In the genomic region with DNA sequence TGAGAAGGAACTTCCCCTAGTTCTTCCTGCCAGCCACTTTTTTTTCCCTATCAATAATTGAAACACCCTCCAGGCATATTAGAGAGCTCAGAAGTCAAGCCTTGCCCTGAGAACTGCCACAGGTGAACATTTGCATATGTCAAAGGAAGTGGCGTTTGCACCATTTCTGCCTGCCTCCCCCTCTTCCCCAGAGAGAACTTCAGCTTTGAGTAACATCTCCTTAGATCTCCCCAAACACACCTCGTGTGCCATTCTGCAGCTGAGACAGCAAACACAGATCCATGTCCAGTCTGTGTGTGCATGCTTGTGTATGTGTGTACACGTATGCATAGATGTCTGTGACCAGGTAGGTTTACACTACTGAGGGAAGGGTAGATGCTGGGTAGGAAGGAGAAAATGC, we compare ENCODE assay signal across 19 mouse cellular contexts.
A peak's percentile ranks its signal among the peaks of the same experiment; 100 is the strongest.
DNase-seq lines count a peak whose midpoint lies in the region.
"Had no signal": no experiment of that assay in that cellular context is flagged by ENCODE, and none has a peak within 500 bp of the region (broad histone marks: within the 10 kb centered on the region; RNA-seq: fewer than 3 reads in every experiment).

No protein-coding gene starts in this region.

- WGBS in heart, embryonic 10.5 days, result 68% methylated on average over 3 of the region's 3 CpGs

- no peak overlapping the region for H3K4me3 ChIP-seq in heart, embryonic 10.5 days
- H3K4me3 ChIP-seq: embryonic facial prominence, embryonic 15.5 days; erythroblast, embryonic 14.5 days; forebrain, embryonic 10.5 days had no signal

- no peaks in the 10 kb centered on the region for H3K27me3 ChIP-seq in heart, embryonic 10.5 days (ENCODE audit: insufficient read depth, poor library complexity, severe bottlenecking)
- H3K27me3 ChIP-seq: embryonic facial prominence, embryonic 15.5 days had no signal

- H3K27ac ChIP-seq in heart, embryonic 10.5 days, result no peak overlapping the region
- H3K27ac ChIP-seq: embryonic facial prominence, embryonic 15.5 days; forebrain, embryonic 10.5 days; hindbrain, embryonic 14.5 days had no signal

- peak; percentile 20 for DNase-seq in heart, embryonic 10.5 days (ENCODE audit: low spot score)
- no peak for DNase-seq in heart, postnatal 36 days
- peak; percentile 26 for DNase-seq in CD4-positive, CD25-positive, alpha-beta regulatory T cell, adult 2 months (ENCODE audit: low read depth, low spot score)
- peak; percentile 19 for DNase-seq in induced T-regulatory cell, adult 2 months (ENCODE audit: low read depth)
- DNase-seq in kidney, postnatal 14 days, result no peak
- DNase-seq in cerebellum, adult 11-12 months, result no peak
- no peak for DNase-seq in right cerebral cortex, postnatal 4 days
- DNase-seq: adrenal gland, postnatal 25 days; cerebellum, adult 2 months; cerebellum, postnatal 10 days; embryo, embryonic 11 days; gastrocnemius, postnatal 36 days; heart, adult 11 months; heart, postnatal 10 days; kidney, adult 11 months had no signal

- no peaks in the 10 kb centered on the region for H3K9me3 ChIP-seq in heart, embryonic 10.5 days
- H3K9me3 ChIP-seq: embryonic facial prominence, embryonic 15.5 days; forebrain, embryonic 10.5 days had no signal

- H3K4me1 ChIP-seq in heart, embryonic 10.5 days, result 0 out of 2 replicates have a peak, but pooled peaks cover 4% of the 10 kb centered on the region
- H3K4me1 ChIP-seq: embryonic facial prominence, embryonic 15.5 days; forebrain, embryonic 10.5 days had no signal

- intact Hi-C loops in heart, postnatal 36 days (cut with DNase I), result no loop called here

- no peaks in the 10 kb centered on the region for H3K36me3 ChIP-seq in heart, embryonic 10.5 days
- H3K36me3 ChIP-seq: embryonic facial prominence, embryonic 15.5 days; forebrain, embryonic 10.5 days had no signal

Comparison
In these comparisons a context has a peak if more than half of its experiments do, and no peak if none do; other contexts are left out.
1. DNase-seq: peak in heart, embryonic 10.5 days (single experiment), CD4-positive, CD25-positive, alpha-beta regulatory T cell, adult 2 months (single experiment) and induced T-regulatory cell, adult 2 months (single experiment); none in heart, postnatal 36 days (0 of 2), kidney, postnatal 14 days (single experiment), cerebellum, adult 11-12 months (single experiment) and right cerebral cortex, postnatal 4 days (single experiment).